Mouse (Mus musculus): ENCODE data around the gene Olfr709-ps1. TPM values are rescaled to one million over a fixed set of nuclear protein-coding genes. Genes with fewer than 3 reads are reported as not detected.
"Not testable (repeated sequence)": the region's sequence is repeated elsewhere in the genome, so short reads cannot be mapped to it uniquely, and the experiment has no call there.

Gene Olfr709-ps1
- not detected for total RNA-seq (2022)

DNA sequence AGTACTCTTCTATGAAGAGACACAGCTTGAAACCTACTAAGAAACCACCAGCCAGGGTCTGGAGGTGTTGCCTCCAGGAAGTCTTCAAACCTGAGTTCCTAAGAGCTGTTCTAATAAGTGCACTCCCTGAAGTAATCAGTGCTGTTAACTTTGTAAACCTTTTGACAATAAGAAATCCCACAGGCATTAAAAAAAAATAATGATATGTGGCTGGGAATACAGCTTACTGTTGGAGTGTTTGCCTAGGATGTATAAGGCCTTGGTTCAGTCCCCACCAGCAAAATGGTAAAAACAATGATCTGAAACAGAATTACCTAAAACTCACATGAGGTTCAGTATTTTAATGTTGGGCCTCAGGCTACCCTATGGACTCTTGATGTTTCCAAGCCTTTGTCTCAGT is at the start of gene Olfr709-ps1:
Gene Olfr709-ps1, minus strand, starts transcription at position 101 of the 400 bp plus-strand sequence.
- no peak for DNase-seq (ENCODE audit: low spot score in 2 of 2)

DNA sequence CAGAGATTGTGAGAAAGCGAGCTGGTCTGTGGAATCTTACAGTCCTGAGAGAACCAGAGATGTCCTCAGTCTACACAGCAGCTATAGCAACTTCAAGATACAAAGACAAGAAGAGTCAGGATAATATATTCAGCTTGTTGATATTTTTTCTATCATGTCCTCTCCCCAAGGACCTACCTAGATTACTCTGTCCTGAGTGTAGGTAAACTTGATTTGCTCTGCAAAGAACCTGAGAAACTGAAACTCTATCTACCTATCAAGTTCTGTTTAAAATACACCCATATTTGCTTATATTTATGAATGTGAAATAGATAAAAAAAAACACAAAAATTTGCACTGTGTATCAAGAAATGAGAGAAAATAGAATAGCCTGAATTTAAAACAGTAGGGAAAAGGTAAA is 43.3 kb upstream of the Olfr709-ps1 start, which contains the start of gene Olfr711:
Gene Olfr711, minus strand, starts transcription at position 101 of the 400 bp plus-strand sequence.
- DNase-seq (ENCODE audit: low spot score in 2 of 2): no peak

DNA sequence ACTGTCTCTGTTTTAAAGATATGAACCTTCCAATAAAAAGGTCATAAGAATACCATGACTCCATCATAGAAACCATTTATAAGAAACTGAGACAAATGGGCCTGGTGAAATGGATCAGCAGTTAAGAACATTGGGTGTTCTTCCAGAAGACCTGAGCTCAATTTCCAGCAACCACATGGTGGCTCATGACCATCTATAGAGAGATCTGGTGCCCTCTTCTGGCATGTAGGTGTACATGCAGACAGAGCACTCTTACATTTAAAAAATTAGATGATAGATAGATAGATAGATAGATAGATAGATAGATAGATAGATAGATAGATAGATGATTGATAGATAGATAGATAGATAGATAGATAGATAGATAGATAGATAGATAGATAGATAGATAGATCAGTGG is 35.5 kb upstream of the Olfr709-ps1 start:
- not testable (repeated sequence) for DNase-seq (ENCODE audit: low spot score in 2 of 2)

DNA sequence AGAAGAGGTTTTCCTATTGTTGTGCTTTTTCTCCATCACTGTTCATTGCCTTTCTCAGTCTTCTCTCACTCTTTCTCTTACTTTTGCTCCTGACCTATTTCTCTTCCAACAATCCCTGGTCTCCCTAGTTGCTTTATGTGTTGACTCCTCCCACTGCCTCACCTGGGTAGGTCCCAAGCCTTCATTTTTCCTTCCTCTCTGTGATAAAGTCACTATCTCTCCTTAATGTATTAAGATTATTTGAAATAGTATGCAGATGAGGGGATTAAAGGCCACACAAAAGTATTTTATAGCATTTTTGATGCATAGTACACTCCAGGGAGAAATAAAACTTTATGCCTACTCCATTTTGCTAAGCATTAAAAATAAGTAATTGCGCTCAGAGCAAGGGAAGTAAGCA is 31.8 kb upstream of the Olfr709-ps1 start, which contains the start of gene Olfr6:
Gene Olfr6, minus strand, starts transcription at position 101 of the 400 bp plus-strand sequence.
- DNase-seq (ENCODE audit: low spot score in 2 of 2): no peak

DNA sequence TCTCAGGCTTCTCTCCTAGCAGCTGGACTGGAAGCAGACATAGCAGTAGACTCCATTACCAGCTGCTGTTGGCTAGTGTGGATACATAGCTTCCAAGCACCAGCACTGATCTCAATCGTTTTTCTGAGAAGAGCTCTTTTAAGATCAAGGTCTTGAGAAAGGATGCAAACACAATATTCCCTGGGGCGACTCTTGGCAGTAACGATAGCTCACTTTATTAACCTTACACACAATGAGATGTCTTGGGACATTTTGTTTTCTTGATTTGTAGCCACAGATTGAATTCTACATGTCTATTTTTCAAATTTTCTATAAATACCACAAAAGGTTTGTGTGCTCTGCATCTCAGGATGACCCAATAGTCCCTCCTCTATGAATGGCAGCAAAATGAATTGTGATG is 16.2 kb upstream of the Olfr709-ps1 start, which contains the start of gene Olfr710:
Gene Olfr710, minus strand, starts transcription at position 101 of the 400 bp plus-strand sequence.
- no peak for DNase-seq (ENCODE audit: low spot score in 2 of 2)

DNA sequence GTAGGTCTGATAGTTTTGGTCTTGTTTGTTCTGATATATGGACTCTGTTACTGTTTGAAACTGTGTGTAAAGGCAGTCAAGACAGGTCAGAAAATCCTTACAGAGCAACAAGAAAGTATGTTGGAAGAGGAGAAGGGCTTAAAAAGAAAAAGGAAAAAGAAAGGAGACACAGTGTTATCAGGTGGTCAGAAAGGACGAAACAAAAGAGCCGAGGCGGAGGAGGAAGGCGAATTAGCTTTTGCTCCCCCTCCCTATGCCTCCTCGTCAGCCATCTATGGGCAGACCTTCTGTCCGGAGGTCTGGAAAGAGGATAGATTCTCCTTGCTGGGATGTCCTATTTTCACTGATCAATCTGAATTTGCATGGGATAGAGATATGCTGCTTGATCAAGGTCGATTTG is 11.1 kb downstream of the Olfr709-ps1 start:
- DNase-seq (ENCODE audit: low spot score in 2 of 2): not testable (repeated sequence)

DNA sequence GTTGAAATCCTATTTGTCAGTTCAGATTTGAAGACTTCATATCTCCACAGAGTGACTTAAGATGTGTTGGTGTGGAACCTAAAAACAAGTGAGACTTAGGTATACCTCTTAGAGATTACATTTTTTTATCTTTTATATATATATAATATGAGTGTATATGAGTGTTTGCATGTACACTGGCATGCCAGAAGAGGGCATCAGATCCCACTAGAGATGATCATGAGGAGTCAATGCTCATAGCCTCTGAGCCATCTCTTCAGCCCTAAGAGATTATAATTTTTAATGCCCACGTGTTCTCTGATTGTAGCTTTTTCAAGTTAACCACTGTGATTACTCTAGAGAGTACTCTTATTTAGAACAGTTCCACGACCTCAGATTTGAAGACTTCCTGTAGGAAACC is 24.3 kb downstream of the Olfr709-ps1 start, which contains the start of gene Olfr1532-ps1:
Gene Olfr1532-ps1, plus strand, starts transcription at position 326 of the 400 bp plus-strand sequence.
- no peak for DNase-seq (ENCODE audit: low spot score in 2 of 2)

DNA sequence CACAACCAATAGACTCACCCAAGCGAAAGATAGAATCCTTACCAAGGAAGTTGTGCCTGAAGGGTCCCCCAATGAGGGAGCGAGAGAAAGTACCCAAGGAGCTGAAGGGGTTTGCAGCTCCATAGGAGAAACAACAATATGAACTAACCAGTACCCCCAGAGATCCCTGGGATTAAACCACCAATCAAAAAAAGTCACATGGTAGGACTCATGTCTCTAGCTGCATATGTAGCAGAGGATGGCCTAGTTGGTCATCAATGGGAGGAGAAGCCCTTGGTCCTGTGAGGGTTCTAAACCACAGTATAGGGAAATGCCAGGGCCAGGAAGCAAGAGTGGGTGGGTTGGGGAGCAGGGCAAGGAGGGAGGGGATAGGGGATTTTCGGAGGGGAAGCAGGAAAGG is 30.9 kb downstream of the Olfr709-ps1 start, which contains the start of gene Olfr707:
Gene Olfr707, minus strand, starts transcription at position 101 of the 400 bp plus-strand sequence.
- DNase-seq (ENCODE audit: low spot score in 2 of 2): not testable (repeated sequence)

DNA sequence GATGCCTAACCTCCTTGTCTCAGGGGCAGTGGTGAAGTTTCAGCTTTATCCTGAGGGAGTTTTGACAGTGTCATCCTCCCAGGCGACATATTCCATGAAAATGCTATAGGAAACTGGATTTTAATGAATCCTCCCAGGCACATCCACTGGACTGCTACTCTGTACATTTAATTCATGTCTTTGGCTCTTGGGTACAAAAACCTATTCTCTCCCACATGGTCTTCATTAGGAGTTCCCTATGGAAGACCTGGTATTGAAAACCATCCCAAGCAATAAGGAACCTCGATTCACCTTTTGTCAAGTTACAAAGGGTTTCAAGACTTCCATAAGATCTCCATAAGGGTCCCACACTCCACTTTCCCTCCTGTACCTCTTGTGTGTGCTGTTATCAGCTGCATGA is 44.0 kb downstream of the Olfr709-ps1 start, which contains the start of gene Olfr706:
Gene Olfr706, minus strand, starts transcription at position 101 of the 400 bp plus-strand sequence.
- no peak for DNase-seq (ENCODE audit: low spot score in 2 of 2)

DNA sequence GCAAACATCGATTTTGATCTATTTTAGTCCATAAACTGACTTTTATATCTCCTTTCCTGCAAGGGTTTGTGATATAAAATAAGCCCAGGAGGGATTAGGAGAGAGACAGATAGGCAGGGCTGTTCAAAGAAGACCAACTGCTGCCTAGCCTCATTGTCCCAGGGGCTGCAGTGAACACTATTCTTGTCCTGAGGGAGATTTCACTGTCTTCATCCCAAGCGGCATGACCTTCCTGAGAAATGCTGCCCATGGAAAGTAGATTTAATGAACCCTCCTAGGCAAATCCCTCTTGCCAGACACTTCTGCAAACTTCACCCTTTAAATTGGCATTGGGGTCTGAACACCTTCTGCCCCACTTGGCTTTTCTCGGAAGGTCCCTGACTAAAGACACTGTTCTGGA is 55.2 kb downstream of the Olfr709-ps1 start, which contains the start of gene Olfr705:
Gene Olfr705, minus strand, starts transcription at position 101 of the 400 bp plus-strand sequence.
- no peak for DNase-seq (ENCODE audit: low spot score in 2 of 2)

Other genes starting within 250 kb of the Olfr709-ps1 start
- not detected for gene Olfr694, start 240.4 kb downstream of the Olfr709-ps1 start, total RNA-seq (2022)
- gene Olfr695, start 215.8 kb downstream of the Olfr709-ps1 start, total RNA-seq (2022): not detected
- not detected for gene Olfr697, start 189.8 kb downstream of the Olfr709-ps1 start, total RNA-seq (2022)
- gene Olfr698, start 176.8 kb downstream of the Olfr709-ps1 start, total RNA-seq (2022): not detected
- not detected for gene Olfr699, start 139.0 kb downstream of the Olfr709-ps1 start, total RNA-seq (2022)
- gene Olfr700, start 123.4 kb downstream of the Olfr709-ps1 start, total RNA-seq (2022): not detected
- gene Olfr701, start 118.1 kb downstream of the Olfr709-ps1 start, total RNA-seq (2022): not detected
- not detected for gene Olfr702, start 98.3 kb downstream of the Olfr709-ps1 start, total RNA-seq (2022)
- gene Olfr703, start 88.9 kb downstream of the Olfr709-ps1 start, total RNA-seq (2022): not detected
- not detected for gene Olfr704, start 69.0 kb downstream of the Olfr709-ps1 start, total RNA-seq (2022)
- not detected for gene Olfr705, start 55.3 kb downstream of the Olfr709-ps1 start, total RNA-seq (2022)
- not detected for gene Olfr706, start 44.1 kb downstream of the Olfr709-ps1 start, total RNA-seq (2022)
- gene Olfr707, start 31.0 kb downstream of the Olfr709-ps1 start, total RNA-seq (2022): not detected
- gene Olfr1532-ps1, start 24.2 kb downstream of the Olfr709-ps1 start, total RNA-seq (2022): not detected
- gene Olfr710, start 16.1 kb upstream of the Olfr709-ps1 start, total RNA-seq (2022): not detected
- gene Olfr6, start 31.7 kb upstream of the Olfr709-ps1 start, total RNA-seq (2022): not detected
- gene Olfr711, start 43.2 kb upstream of the Olfr709-ps1 start, total RNA-seq (2022): not detected
- not detected for gene Olfr2, start 73.9 kb upstream of the Olfr709-ps1 start, total RNA-seq (2022)
- not detected for gene Olfr713, start 99.0 kb upstream of the Olfr709-ps1 start, total RNA-seq (2022)
- not detected for gene Olfr714, start 138.8 kb upstream of the Olfr709-ps1 start, total RNA-seq (2022)
- gene Olfr17, start 161.0 kb upstream of the Olfr709-ps1 start, total RNA-seq (2022): not detected
- not detected for gene Olfr715b, start 178.2 kb upstream of the Olfr709-ps1 start, total RNA-seq (2022)
- gene Olfr715, start 198.9 kb upstream of the Olfr709-ps1 start, total RNA-seq (2022): not detected
- not detected for gene Olfr716, start 206.1 kb upstream of the Olfr709-ps1 start, total RNA-seq (2022)
- gene Nlrp14, start 234.8 kb upstream of the Olfr709-ps1 start, total RNA-seq (2022): not detected

Measured in gastrocnemius, adult 8-10 months (tissue).